Mouse (Mus musculus) heart, adult 18-20 months (tissue): ENCODE data around the gene Fam161b. TPM values are rescaled to one million over a fixed set of nuclear protein-coding genes. Genes with fewer than 3 reads are reported as not detected.

ENCODE experiments used
- DNase-seq, 2 experiments: peaks; one replicate each; pipeline ENCODE4 v3.0.0; 2021 to 2022; ENCODE audit warnings: mixed read lengths in 1 of 2
- long read RNA-seq, 2 experiments: library from polyadenylated mRNA; stranded (forward); transcript quantifications; one replicate each; pipeline ENCODE4 v2.0.0; 2021
- total RNA-seq, 2 experiments: library from RNA; stranded (reverse); gene quantifications; 2 replicates each; pipeline ENCODE4 v1.2.3; 2021

Gene Fam161b
- total RNA-seq = 1 to 10 TPM; 8.8 to 9.2 TPM
- long read RNA-seq, experiment 1, partial matches to known transcripts = 0 of 5 reads
- long read RNA-seq, experiment 1, other reads (novel, unspliced or antisense) = 1 of 5 reads
- long read RNA-seq, experiment 2, partial matches to known transcripts = 1 of 3 reads
- long read RNA-seq, experiment 2, other reads (novel, unspliced or antisense) = 1 of 3 reads

GRCm38 (mm10) chr12:84361555-84362489 lies at the start of gene Fam161b, which contains the start of gene Coq6:
Fam161b (minus strand) TSS chr12:84361833.
Coq6 (plus strand) TSS chr12:84361657.
- DNase-seq = peak; percentile 96 to 98

DNA sequence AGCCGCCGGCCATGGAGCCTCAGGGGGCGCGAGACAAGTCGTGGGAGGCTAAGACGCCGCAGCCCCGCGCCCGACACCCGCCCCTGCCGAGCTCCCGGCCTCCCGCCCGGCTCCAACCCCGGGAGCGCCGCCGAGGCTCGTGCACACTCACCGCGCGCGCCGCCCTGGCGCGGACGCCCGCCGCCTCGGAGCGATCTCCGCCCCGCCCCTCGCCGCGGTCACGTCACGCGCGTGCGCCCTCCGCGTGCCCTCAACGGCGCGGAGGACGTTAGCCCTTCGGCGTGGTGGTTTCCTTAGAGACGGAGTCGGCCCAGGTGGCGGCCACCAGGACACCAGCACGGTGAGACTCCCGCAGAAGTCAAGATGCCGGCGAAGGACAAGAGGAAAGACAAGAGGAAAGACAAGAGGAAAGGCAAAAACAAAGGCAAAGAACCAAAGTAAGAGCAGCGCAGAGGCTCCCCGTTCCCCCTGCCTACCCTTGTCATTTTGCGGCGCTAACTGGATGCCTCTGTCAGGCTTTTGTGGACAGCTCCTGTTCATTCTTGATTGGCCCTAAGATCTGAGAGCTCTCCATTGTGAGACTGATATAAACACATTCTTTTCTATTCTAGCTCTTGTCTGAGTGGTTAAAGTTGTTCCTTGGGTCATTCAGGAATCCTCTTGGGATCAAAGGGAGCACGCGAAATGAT lies 47.3 kb upstream of the Fam161b start, which contains the start of the genes Entpd5 and Bbof1:
Gene Entpd5, minus strand, starts transcription at position 211 of the 689 bp plus-strand sequence.
Gene Bbof1, plus strand, starts transcription at position 253 of the 689 bp plus-strand sequence.
- DNase-seq = peak; percentile 93 to 94

DNA sequence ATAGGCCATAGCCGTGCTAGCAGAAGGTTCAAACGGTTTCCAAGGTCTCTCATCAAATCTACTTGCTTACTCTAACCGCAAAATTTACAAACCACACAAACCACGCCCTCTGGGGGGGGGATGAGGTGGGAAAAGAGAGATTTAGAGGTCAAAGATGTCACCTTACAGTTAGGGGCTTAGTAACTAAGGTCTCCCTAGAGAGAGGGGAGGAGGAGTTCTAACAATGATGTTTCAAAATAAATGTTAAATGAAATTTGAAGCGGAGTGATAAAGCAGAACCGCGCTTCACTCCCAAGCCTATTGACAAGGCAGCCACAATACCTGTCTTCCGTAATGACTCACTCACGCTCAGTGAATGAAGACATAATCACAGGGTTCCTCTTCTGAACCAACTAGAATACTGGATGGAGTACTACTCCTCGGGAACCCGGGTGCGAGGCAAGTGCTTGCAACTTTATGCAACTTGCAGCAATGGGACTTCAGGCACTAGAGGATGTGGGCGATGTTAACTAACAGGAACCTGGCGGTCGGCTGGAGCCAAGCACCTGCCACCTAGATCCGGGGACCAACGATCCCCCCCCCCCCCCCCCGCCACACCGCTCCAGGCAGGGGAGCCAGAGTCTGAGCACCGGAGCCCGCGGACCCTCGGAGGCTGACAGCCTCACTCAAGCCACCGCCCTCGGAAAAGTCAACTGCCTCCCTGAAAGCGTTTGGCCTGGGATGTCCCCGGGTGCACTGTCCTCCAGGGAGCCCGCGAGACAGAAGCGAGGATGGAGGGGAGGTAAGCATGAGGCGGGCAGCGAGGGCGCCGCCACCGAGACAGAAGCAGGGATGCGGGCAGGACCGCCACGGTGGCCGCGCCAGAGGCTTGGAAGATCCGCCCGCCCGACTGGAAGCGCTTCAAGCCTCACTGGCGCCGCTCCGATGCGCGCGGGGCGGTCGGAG lies 46.5 kb upstream of the Fam161b start:
- peak in 1 of 2 experiments; percentile 22 for DNase-seq

- DNase-seq = no peak
These were observed 45.6 kb upstream of the Fam161b start for GRCm38 (mm10) chr12:84407259-84407658.

- no peak for DNase-seq
These were observed 42.9 kb upstream of the Fam161b start for GRCm38 (mm10) chr12:84404541-84404940.

GRCm38 (mm10) chr12:84402923-84403322 lies 41.3 kb upstream of the Fam161b start:
- no peak for DNase-seq

- DNase-seq = no peak
These were observed 39.0 kb upstream of the Fam161b start for GRCm38 (mm10) chr12:84400653-84401052.

GRCm38 (mm10) chr12:84400068-84400467 lies 38.4 kb upstream of the Fam161b start:
- DNase-seq = no peak

DNA sequence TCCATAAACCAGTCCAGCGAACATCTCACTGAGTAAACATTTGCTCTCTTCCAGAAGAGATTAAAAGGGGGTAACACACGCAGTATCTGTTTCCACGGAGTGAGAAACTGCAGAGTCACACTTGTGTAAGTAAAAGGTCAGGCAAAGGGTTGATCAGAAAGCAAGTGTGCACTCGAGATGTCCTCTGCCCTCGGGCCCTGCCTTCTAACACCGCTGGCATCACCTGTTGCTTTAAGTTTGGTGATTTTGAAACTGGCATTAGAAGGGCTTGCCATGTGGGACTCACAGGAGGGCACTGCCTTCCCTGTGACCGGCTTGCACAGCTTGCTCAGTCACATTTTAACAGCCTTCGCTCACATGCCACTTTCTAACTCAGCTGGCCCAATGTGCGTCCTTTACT lies 38.0 kb upstream of the Fam161b start:
- no peak for DNase-seq

- DNase-seq = no peak
These were observed 37.5 kb upstream of the Fam161b start for GRCm38 (mm10) chr12:84399135-84399534.

- no peak for DNase-seq
These were observed 37.0 kb upstream of the Fam161b start for GRCm38 (mm10) chr12:84398629-84399028.

GRCm38 (mm10) chr12:84397685-84398084 lies 36.1 kb upstream of the Fam161b start:
- DNase-seq = no peak

- no peak for DNase-seq
These were observed 35.5 kb upstream of the Fam161b start for GRCm38 (mm10) chr12:84396947-84397679.

GRCm38 (mm10) chr12:84393847-84394246 lies 32.2 kb upstream of the Fam161b start:
- no peak for DNase-seq

DNA sequence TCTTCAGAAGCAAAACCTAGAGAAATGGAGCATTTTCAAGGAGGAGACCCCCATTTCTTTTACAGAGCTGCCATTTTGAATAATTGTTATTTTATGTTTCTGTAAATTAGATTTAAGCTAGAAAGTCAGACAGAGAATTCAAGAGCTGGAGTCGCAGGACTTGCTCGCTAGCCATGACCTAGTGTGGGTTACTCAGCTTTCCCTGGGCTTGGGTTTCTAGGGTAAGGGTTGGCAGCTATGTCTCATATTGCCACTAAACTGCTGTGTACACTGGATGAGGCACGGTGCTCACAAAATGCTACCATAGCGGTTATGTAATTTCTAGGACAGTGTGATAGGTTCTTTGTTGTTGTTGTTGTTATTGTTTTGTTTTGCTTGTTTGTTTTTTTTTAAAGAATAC lies 31.0 kb upstream of the Fam161b start:
- DNase-seq = no peak

DNA sequence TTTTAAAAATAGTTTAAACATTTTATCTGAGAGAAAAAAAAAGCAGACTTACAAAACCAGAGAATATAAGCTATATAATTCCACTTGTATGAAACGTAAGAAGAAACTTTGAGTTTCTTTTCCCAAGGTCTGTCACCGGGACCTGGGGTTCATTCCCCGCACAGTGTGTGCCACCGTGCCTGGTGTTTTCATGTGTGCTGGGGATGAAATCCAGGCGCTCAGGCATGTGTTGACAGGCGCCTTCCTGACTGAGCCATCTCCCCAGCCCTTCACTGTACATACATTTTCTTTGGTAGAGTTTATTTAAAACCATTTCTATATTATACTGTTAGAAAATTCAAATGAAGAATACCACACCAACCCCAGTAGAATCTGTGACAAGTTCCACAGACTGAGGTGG lies 28.7 kb upstream of the Fam161b start:
- DNase-seq = no peak

GRCm38 (mm10) chr12:84388774-84389400 lies 27.3 kb upstream of the Fam161b start:
- peak in 1 of 2 experiments; percentile 28 for DNase-seq

- DNase-seq = no peak
These were observed 26.5 kb upstream of the Fam161b start for GRCm38 (mm10) chr12:84388097-84388496.

GRCm38 (mm10) chr12:84385408-84385807 lies 23.8 kb upstream of the Fam161b start:
- no peak for DNase-seq

DNA sequence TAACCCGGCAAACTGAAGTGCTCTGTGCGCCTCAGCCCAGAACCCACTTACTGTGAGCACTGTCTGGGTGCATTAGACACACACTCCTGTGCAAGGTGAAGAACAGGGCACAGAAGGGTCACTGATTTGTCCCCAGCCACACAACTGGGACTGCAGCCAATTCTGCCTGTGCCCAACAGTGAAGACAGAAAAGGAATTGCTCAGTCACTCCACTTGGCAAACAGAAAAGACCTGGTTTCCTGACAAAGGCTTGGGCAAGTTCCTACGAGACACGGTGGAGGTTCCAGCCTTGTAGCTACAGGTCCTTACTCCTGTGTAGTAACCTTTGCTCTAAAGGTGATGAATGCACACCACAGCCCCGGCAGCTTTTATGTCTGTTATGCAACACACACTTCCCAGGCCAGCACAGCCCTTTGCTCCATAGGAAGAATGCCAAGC lies 23.0 kb upstream of the Fam161b start:
- peak; percentile 77 to 84 for DNase-seq
